Mouse (Mus musculus) lung, embryonic 14.5 days (tissue): ENCODE results near the gene Rimbp2. TPM values are rescaled to one million over a fixed set of nuclear protein-coding genes. Genes with fewer than 3 reads are reported as not detected.

ENCODE experiments used
- ATAC-seq: fragments of 200-750 bp; cut with Nextera tagmentation; 2 replicates; pipeline ENCODE4 v1.8.0; 2017; ENCODE audit warnings: mild to moderate bottlenecking, moderate TSS enrichment, moderate library complexity; ENCODE audit not compliant: insufficient read depth
- DNase-seq: peaks from one replicate; pipeline ENCODE4 v3.0.0-alpha.2; 2015
- H3K27ac ChIP-seq: fragments of 300-500 bp; sonication (generic); 2 replicates; pipeline ENCODE4 v1.5.1; 2014; ENCODE audit warnings: low read depth, mild to moderate bottlenecking, moderate library complexity
- H3K27me3 ChIP-seq: fragments of 300-500 bp; sonication (generic); 2 replicates; pipeline ENCODE4 v1.6.1; 2014; ENCODE audit warnings: low read length, control low read depth; ENCODE audit not compliant: insufficient read depth
- H3K36me3 ChIP-seq: fragments of 300-500 bp; sonication (generic); 2 replicates; pipeline ENCODE4 v1.6.1; 2014; ENCODE audit warnings: control low read depth; ENCODE audit not compliant: insufficient read depth
- H3K4me1 ChIP-seq: fragments of 300-500 bp; sonication (generic); 2 replicates; pipeline ENCODE4 v1.6.1; 2014; ENCODE audit warnings: antibody characterized with exemption, control low read depth; ENCODE audit not compliant: insufficient read depth
- H3K4me2 ChIP-seq: fragments of 300-500 bp; sonication (generic); 2 replicates; pipeline ENCODE4 v1.6.1; 2014; ENCODE audit warnings: mild to moderate bottlenecking
- H3K4me3 ChIP-seq: fragments of 300-500 bp; sonication (generic); 2 replicates; pipeline ENCODE4 v1.5.1; 2014; ENCODE audit warnings: low read depth, low read length
- H3K9ac ChIP-seq: fragments of 300-500 bp; sonication (generic); 2 replicates; pipeline ENCODE4 v1.6.1; 2014
- H3K9me3 ChIP-seq: fragments of 300-500 bp; sonication (generic); 2 replicates; pipeline ENCODE4 v1.6.1; 2016; ENCODE audit warnings: low read depth, low read length, control low read depth
- CTCF ChIP-seq: IDR thresholded peaks from 2 replicates; pipeline ENCODE4 v1.5.1; 2016; ENCODE audit warnings: antibody characterized with exemption, low read depth
- WGBS: fragments of 180-500 bp; shearing (Covaris S2); extraction: QIAGEN DNeasy Blood & Tissue Kit; methylation state at CpG from one replicate; pipeline ENCODE4 v1.1.7; 2014; 5-methylcytosine and 5-hydroxymethylcytosine counted together
- polyA plus RNA-seq: library from polyadenylated mRNA; unstranded; fragments of >200 nt; fragmentation: Nextera tagmentation; extraction: Ambion mirVana; gene quantifications from 2 replicates; pipeline ENCODE4 v1.2.1, GENCODE M21; 2014

Gene Rimbp2
- polyA plus RNA-seq, 1 experiment from 2014 or later: not detected

DNA sequence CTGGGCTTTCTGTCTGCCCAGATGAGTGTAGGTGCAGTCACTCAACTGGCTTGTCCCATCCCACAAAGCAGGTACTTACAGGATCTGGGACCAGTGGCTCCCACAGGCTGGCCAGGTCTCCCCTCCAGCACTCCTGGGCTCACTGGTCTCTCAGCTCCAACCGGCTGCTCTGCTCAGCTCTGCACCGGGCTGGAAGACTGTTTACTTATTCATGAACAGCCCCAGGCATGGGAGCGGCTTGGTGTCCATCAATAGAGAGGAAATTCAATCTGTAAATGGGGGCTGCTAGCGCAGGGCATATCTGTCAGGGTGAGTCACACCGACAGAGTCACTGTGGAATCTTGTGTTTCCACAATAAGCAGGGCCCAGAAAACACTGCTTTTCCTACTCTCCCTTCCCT is 49.2 kb downstream of the Rimbp2 start:
- no peak for DNase-seq
- 16% methylated on average over 5 of the region's 5 CpGs for WGBS
- H3K4me2 ChIP-seq: no peak overlapping the region
- no peaks in the 10 kb centered on the region for H3K36me3 ChIP-seq
- H3K27me3 ChIP-seq: no peaks in the 10 kb centered on the region
- H3K9ac ChIP-seq: no peak overlapping the region
- H3K9me3 ChIP-seq: no peaks in the 10 kb centered on the region
- TF ChIP-seq CTCF: no peak
- H3K27ac ChIP-seq: no peak overlapping the region
- no peak overlapping the region for H3K4me3 ChIP-seq
- ATAC-seq: no peak
- no peaks in the 10 kb centered on the region for H3K4me1 ChIP-seq

DNA sequence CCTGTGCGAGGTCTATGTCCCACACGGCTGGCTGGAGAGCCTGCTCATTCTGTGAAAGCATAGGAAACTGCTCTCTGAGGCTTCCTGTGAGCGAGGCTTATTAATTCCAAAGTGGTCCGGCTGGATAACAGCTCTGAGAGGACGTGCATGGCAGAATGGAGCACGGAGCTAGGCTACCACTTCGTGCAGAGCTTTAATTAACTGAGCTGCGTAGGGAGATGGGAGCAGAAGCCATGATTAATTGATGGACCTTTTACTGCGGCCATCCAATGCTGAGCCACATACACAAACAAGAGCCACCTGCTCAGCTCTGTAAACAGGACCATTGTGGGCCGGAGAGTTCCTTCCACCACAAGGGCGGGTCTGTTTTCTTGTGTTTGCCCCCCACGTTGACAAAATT is 50.2 kb downstream of the Rimbp2 start:
- Histone ChIP-seq H3K4me3 (no peak overlapping the region), H3K4me2 (no peak overlapping the region), H3K9ac (no peak overlapping the region), H3K9me3 (no peaks in the 10 kb centered on the region), H3K4me1 (no peaks in the 10 kb centered on the region), H3K27ac (no peak overlapping the region), H3K27me3 (no peaks in the 10 kb centered on the region), H3K36me3 (no peaks in the 10 kb centered on the region)
- DNase-seq (no peak), ATAC-seq (no peak)
- TF ChIP-seq CTCF: no peak
- WGBS: 42% methylated on average over 12 of the region's 12 CpGs

DNA sequence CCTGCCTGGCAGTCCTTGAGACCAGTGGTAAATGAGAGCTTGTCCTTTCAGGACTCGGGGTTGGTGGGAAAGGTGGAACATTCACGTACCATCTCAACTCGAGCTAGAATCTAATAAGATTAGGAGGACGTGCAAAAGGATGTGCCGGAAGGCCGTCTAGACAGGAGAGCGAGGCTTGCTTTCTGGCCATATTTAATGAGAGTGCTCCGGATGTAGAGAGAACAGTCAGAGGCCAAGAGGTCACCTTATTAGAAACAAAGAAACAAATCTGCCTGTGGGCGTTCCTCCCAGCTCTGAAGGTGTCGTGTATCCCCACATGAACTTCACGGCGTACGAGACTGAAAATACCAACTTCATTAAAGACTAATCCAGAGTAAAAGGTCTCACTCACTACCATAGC is 53.3 kb downstream of the Rimbp2 start:
- no peak overlapping the region for H3K4me2 ChIP-seq
- ATAC-seq: no peak
- no peak for TF ChIP-seq CTCF
- no peak for DNase-seq
- no peaks in the 10 kb centered on the region for H3K36me3 ChIP-seq
- WGBS: 44% methylated on average over 13 of the region's 13 CpGs
- H3K9ac ChIP-seq: no peak overlapping the region
- H3K27me3 ChIP-seq: no peaks in the 10 kb centered on the region
- H3K27ac ChIP-seq: no peak overlapping the region
- H3K4me3 ChIP-seq: no peak overlapping the region
- H3K4me1 ChIP-seq: no peaks in the 10 kb centered on the region
- H3K9me3 ChIP-seq: no peaks in the 10 kb centered on the region

DNA sequence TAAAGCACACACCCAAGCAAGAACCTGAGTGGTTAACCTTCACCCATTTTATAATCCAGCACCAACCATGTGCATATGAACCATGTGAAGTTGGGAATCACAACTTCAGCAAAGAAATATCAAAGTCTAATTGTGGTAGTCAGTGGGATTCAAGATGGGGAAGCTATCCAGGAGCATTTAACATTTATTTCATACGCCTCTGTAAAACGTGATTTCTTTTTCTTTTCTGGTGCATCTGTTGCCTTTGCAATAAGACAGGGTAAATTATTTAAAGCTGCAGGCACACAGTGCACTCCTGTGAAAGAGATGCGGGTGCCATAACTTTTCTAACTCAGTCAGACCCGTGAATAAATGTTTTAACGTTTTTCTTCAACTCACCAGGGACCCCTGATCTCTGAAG is 58.4 kb downstream of the Rimbp2 start:
- no peak overlapping the region for H3K27ac ChIP-seq
- no peak for TF ChIP-seq CTCF
- 67% methylated on average over 5 of the region's 5 CpGs for WGBS
- DNase-seq: no peak
- no peak for ATAC-seq
- H3K4me1 ChIP-seq: no peaks in the 10 kb centered on the region
- H3K27me3 ChIP-seq: no peaks in the 10 kb centered on the region
- H3K4me3 ChIP-seq: no peak overlapping the region
- no peaks in the 10 kb centered on the region for H3K36me3 ChIP-seq
- no peak overlapping the region for H3K4me2 ChIP-seq
- H3K9me3 ChIP-seq: no peaks in the 10 kb centered on the region
- H3K9ac ChIP-seq: no peak overlapping the region

DNA sequence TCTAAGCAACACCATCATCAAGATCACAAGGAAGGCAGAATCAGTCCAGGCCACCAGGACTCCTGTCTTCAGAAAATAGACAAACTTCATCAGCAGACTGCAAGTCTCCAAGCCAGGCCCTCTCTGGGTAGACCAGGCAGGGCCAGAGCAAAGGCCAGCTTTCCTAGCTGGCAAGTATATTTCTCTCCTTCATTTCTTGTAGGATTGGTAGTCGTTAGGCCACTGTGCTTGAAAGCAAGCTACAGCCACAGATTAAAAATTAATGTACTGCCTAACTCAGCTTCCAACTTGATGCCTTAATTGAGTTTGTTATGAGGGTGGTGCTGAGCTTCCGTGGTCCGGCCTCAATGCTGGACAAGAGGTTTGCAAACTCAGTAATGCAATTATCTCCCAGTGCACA is 65.7 kb downstream of the Rimbp2 start:
- no peak overlapping the region for H3K4me3 ChIP-seq
- no peak for DNase-seq
- TF ChIP-seq CTCF: no peak
- 74% methylated on average over 3 of the region's 3 CpGs for WGBS
- ATAC-seq: no peak
- H3K36me3 ChIP-seq: no peaks in the 10 kb centered on the region
- H3K9me3 ChIP-seq: no peaks in the 10 kb centered on the region
- H3K4me2 ChIP-seq: no peak overlapping the region
- H3K27me3 ChIP-seq: no peaks in the 10 kb centered on the region
- no peak overlapping the region for H3K27ac ChIP-seq
- no peak overlapping the region for H3K9ac ChIP-seq
- H3K4me1 ChIP-seq: no peaks in the 10 kb centered on the region

DNA sequence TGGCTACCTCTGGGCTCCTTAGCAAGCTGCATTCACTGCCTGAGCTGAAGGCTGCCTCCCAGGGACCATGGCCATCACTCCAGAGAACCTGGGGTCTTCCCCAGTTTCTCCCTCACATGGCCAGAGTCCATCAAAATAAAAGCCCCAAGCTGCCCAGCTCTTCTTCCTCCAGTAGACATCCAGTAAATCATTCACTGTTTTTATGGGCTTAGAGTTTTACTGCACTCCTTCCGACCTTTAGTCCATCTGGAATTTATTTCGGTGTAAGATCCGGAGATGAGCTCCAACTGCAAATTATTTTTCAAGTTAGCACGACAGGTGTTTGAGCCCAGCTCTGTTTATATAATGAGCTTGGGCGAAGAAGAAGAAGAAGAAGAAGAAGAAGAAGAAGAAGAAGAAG is 69.0 kb downstream of the Rimbp2 start:
- Histone ChIP-seq H3K9ac (no peak overlapping the region), H3K4me2 (no peak overlapping the region), H3K36me3 (no peaks in the 10 kb centered on the region), H3K4me1 (no peaks in the 10 kb centered on the region), H3K27ac (no peak overlapping the region), H3K9me3 (no peaks in the 10 kb centered on the region), H3K4me3 (no peak overlapping the region), H3K27me3 (no peaks in the 10 kb centered on the region)
- TF ChIP-seq CTCF: no peak
- ATAC-seq (no peak), DNase-seq (no peak)
- WGBS: 65% methylated on average over 5 of the region's 5 CpGs

DNA sequence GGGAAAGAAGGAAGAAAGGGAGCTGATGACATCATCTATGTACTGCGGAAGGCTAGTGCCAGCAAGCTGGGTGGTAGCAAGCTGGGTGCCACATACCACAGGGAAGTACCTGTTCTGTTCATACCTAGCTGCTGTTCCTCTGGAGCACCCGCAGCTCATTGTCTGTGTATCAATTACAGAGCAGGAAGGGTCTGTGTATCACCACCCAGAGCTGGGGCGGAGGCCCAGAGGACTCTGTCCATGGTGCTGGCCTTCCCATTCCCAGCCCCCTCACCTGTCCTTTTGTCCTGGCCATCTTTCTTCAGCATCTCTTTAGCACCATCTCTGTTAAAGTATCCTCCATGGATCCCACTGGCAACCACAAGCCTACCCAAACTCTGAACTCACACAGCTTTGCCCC is 74.2 kb downstream of the Rimbp2 start:
- Histone ChIP-seq H3K9me3 (no peaks in the 10 kb centered on the region), H3K9ac (no peak overlapping the region), H3K4me1 (no peaks in the 10 kb centered on the region), H3K36me3 (no peaks in the 10 kb centered on the region), H3K27me3 (no peaks in the 10 kb centered on the region), H3K4me3 (no peak overlapping the region), H3K27ac (no peak overlapping the region), H3K4me2 (no peak overlapping the region)
- ATAC-seq: no peak
- DNase-seq: peak; percentile 48
- no peak for TF ChIP-seq CTCF
- 33% methylated on average over 3 of the region's 3 CpGs for WGBS

DNA sequence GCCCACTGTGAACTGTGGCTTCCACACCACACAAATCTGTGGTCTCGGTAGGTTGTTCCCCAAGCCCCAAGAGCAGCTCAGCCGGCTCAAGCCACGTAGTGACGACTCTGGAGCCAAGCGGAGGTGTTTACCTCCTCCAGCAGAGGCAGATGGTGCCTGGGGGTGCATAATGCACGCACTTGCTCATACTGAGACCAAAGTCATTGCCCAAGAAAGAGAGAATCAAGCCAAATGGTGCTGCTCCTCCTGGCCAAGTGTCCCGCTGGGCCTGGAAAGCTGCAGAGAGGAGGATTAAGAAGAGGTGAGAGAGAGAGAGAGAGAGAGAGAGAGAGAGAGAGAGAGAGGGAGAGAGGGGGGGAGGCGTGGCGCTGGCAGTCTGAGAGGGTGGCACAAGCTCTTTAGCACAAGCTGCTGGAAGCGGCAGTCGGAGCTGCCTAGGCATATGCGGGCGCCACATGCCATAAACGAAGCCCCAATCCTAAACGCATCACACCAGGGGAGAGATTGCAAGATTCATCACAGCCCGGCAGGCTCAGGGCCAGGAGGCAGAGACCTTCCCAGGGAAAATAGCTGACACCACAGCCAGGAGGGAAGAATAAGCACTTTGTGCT is 75.8 kb downstream of the Rimbp2 start:
- ATAC-seq: no peak
- Histone ChIP-seq H3K27ac (no peak overlapping the region), H3K4me1 (no peaks in the 10 kb centered on the region), H3K4me2 (no peak overlapping the region), H3K4me3 (no peak overlapping the region), H3K9me3 (no peaks in the 10 kb centered on the region), H3K27me3 (no peaks in the 10 kb centered on the region), H3K9ac (no peak overlapping the region), H3K36me3 (no peaks in the 10 kb centered on the region)
- no peak for TF ChIP-seq CTCF
- DNase-seq: no peak
- 11% methylated on average over 16 of the region's 16 CpGs for WGBS
